Mouse (Mus musculus) left cerebral cortex, adult 2 months (tissue): Measurements from ENCODE around the gene Gm14124. TPM values are rescaled to one million over a fixed set of nuclear protein-coding genes. Genes with fewer than 3 reads are reported as not detected.
"Not testable (repeated sequence)": the region's sequence is repeated elsewhere in the genome, so short reads cannot be mapped to it uniquely, and the experiment has no call there.

Source experiments
- DNase-seq, 2 experiments: peaks; one replicate each; pipeline ENCODE4 v3.0.0; 2021 to 2022; ENCODE audit warnings: low spot score in 2 of 2, mixed read lengths in 1 of 2; ENCODE audit errors: extremely low spot score in 1 of 2
- H3K27ac ChIP-seq: fragments of 200-600 bp; 2 replicates; pipeline ENCODE4 v1.8.1; 2022
- H3K4me3 ChIP-seq: fragments of 200-600 bp; 2 replicates; pipeline ENCODE4 v1.8.1; 2022
- CTCF ChIP-seq: fragments of 200-600 bp; IDR thresholded peaks from 2 replicates; pipeline ENCODE4 v1.8.1; 2022; ENCODE audit warnings: antibody characterized with exemption, mild to moderate bottlenecking, moderate library complexity
- intact Hi-C: fragments of 180-260 bp; cut with DNase I; formaldehyde crosslinking; loops from one replicate; pipeline ENCODE4 v1.15.1; 2025
- long read RNA-seq, 2 experiments: library from polyadenylated mRNA; stranded (forward); transcript quantifications; one replicate each; pipeline ENCODE4 v2.0.0; 2021; ENCODE audit warnings: borderline mapping rate in 2 of 2
- total RNA-seq, 2 experiments: library from RNA; stranded (reverse); gene quantifications; 2 replicates each; pipeline ENCODE4 v1.2.3; 2021

The Gm14124 gene
- total RNA-seq, result under 1 TPM; 0.32 to 0.37 TPM
- long read RNA-seq, experiment 1, result 0 reads
- long read RNA-seq, experiment 2, result 0 reads

DNA sequence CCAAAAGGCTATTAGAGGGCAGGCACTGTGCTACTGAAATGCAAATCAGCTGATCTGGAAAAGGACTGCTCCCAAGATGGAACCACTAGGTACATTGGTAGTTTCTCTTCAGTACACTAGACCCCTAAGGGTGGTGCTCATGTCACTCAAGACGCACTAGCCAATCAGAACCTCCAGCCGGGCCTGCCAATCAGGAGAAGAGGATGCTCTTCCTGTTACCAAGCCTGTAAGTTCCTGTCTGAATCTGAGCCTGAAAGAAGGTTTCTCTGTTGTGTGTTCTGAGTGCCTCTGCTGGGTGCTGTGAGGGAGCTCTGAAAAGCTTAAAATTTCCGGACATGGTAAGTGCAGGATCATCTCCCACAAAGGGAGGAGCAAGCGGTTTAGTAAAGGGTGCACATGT lies at the start of gene Gm14124:
Gene Gm14124 (plus strand): TSS at position 227 of the 400 bp plus-strand sequence.
- DNase-seq, intact Hi-C loops: not testable (repeated sequence)

DNA sequence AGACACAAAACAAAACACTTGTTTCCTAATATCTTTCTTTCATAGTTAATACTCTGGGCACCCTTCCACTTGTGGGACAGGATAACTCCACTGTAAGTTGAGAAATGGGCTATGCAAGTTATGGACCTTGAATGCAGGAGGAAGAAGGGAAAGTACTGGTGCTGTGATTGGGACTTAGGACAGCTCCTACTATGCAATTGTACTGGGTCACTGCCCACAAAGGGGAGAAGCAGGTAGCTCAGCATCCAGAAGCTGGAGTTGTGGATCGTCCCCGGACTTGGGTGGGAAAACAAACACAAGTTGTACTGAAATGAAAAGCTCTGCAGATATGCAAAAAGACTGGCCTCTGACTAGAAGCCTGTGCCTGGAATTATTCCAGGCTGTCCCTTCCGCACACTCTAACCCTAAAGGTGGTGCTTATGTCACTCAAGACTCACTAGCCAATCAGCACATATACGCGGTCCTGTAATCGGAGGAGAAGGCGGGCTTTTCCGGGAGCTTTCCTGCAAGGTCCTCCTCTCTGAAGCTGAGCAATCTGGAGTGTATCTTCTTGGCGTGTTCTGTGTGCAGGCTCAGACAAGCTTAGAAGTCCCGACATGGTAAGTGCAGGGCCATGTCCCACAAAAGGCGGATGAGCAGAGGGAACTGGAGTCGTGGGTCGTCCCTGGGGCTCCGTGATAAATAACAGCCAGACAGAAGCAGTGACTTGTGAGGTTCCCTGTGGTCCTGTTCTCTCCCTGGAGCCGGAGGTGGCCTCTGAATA lies 39.5 kb upstream of the Gm14124 start, which contains the start of gene Zfp937:
Gene Zfp937 (plus strand): TSS at position 474 of the 763 bp plus-strand sequence.
- H3K4me3 ChIP-seq, result peak within 1 kb of the TSS; percentile 47
- not testable (repeated sequence) for H3K27ac ChIP-seq
- intact Hi-C loops, result loop anchor here (5.0 kb wide), 1 partner anchor 235 kb away; the partner anchor contains the start of gene Zfp442
- DNase-seq, result peak; percentile 76 to 78

More for the DNA sequence above, at the start of gene Gm14124:
- not testable (repeated sequence) for H3K27ac ChIP-seq, H3K4me3 ChIP-seq

- DNase-seq, H3K27ac ChIP-seq: not testable (repeated sequence)
- H3K4me3 ChIP-seq, result peak overlapping the region; percentile 47
- intact Hi-C loops, result loop anchor here (5.0 kb wide), 1 partner anchor 234 kb away; the partner anchor contains the start of gene Zfp442
Measured at GRCm38 (mm10) chr2:150218363-150218725, 39.0 kb upstream of the Gm14124 start.

GRCm38 (mm10) chr2:150223263-150223662 lies 34.1 kb upstream of the Gm14124 start:
- H3K4me3 ChIP-seq, DNase-seq, intact Hi-C loops, H3K27ac ChIP-seq: not testable (repeated sequence)

DNA sequence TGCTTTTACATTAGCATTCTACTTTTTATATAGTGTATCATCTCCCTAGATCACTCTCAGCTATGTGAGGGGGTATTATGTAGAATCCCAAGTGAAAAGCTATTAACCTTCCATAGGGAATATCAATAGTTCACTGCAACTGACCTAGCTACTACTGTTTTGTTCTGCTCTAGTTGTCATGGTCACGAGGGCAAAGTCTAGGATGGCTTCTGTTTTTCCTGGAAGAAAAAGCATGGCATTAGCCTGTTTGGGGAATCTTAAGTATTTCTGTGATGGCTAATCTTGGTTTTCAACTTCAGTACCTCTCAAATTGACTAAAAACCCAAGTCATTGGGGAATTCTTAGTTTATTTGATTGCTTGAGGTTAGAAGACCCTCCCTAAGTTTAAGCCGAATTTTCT lies 14.1 kb upstream of the Gm14124 start:
- Histone ChIP-seq H3K4me3 (no peak overlapping the region), H3K27ac (no peak overlapping the region)
- TF ChIP-seq CTCF, result no peak
- no peak for DNase-seq
- intact Hi-C loops, result loop anchor here (10.0 kb wide), 1 partner anchor 82 kb away; the partner anchor contains the start of gene Gm10130

DNA sequence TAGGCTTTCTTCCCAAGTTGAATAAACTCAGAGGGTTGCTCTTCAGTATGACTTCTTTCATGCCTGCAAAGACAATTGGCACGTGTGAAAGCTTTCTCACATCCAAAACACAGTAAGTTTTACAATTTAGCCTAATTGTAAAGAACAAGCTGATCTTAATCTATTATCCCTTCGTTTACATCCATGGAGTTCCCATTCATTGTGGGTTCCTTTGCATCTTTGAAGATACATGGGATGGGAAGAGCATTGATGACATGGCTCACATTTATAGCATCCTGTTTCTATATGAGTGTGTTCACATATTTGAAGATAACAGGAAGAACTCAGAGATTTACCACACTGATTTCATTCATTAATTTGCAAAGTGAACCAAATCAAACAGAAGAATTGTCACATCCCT lies 1.8 kb upstream of the Gm14124 start, which contains the start of gene Gm21994:
Gene Gm21994 (minus strand): TSS at position 101 of the 400 bp plus-strand sequence.
- H3K27ac ChIP-seq, H3K4me3 ChIP-seq, intact Hi-C loops, DNase-seq: not testable (repeated sequence)

DNA sequence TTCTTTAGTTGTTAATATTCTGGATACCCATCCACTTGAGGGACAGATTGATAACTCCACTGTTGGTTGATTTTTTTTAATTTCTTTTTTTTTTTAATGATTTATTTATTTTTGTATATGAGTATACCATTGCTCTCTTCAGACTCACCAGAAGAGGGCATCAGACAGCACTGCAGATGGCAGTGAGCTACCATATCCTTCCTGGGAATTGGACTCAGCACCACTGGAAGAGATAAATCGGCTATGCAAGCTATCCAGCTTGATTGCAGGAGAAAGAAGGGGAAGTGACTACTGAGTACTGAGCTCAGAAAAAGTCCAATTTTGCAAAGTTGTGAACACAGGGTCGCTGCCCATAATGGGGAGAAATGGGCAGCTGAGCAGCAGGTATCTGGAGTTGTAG lies 456 bp upstream of the Gm14124 start:
- DNase-seq, intact Hi-C loops, H3K27ac ChIP-seq, H3K4me3 ChIP-seq: not testable (repeated sequence)

- TF ChIP-seq CTCF, result no peak
- DNase-seq, result no peak
- Histone ChIP-seq H3K27ac (no peak overlapping the region), H3K4me3 (no peak overlapping the region)
- intact Hi-C loops, result no loop called here
Measured at GRCm38 (mm10) chr2:150293669-150294068, 36.4 kb downstream of the Gm14124 start.

DNA sequence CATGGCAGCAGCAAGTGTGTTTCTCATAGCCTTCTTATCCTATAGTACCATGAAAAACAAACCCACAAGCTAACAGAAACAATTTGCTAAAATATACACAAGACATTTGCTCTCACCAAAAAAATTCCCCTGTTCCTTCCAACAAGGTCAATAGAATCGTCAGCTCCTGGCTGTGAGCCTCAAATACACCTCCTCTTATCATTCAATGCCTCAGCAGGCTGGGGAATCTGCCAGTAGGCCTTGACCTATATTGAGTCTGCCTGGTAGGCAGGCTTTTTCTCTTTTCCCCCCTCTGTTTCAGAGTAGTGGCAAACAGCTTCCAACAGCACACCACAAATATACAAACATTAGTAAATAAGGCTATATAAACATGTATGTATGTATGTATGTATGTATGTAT lies 41.8 kb downstream of the Gm14124 start:
- Histone ChIP-seq H3K27ac (no peak overlapping the region), H3K4me3 (no peak overlapping the region)
- no peak for TF ChIP-seq CTCF
- intact Hi-C loops, result no loop called here
- DNase-seq, result no peak

DNA sequence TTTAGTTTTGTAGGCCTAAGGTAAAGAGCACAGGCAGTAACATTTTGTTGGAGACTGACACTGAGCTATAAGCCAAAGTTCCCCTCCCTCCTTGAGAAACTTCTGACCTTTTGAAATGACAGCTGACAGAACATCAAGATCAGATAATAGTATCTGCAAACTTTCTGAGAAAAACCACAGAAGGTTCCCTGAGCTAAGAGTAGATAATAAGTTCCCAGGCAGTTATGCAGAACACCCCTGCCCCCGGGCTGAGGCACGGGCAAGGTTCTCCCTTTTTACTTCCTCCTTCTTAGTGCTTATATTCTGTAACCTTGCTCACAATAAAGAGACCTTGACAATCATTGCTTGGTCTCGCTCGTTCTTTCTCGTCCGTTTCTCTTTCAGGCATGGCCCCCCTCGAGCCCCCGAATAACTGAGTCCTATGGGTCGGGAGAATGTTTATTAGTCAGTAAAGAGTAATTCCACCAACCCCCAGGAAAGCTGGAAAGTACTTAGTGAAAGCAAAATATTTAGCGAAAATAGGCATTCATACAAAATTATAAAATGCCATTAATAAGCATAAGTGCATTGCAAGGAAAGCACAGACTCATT lies 50.0 kb downstream of the Gm14124 start:
- TF ChIP-seq CTCF, result no peak
- Histone ChIP-seq H3K4me3 (no peak overlapping the region), H3K27ac (no peak overlapping the region)
- DNase-seq, result no peak
- intact Hi-C loops, result no loop called here

DNA sequence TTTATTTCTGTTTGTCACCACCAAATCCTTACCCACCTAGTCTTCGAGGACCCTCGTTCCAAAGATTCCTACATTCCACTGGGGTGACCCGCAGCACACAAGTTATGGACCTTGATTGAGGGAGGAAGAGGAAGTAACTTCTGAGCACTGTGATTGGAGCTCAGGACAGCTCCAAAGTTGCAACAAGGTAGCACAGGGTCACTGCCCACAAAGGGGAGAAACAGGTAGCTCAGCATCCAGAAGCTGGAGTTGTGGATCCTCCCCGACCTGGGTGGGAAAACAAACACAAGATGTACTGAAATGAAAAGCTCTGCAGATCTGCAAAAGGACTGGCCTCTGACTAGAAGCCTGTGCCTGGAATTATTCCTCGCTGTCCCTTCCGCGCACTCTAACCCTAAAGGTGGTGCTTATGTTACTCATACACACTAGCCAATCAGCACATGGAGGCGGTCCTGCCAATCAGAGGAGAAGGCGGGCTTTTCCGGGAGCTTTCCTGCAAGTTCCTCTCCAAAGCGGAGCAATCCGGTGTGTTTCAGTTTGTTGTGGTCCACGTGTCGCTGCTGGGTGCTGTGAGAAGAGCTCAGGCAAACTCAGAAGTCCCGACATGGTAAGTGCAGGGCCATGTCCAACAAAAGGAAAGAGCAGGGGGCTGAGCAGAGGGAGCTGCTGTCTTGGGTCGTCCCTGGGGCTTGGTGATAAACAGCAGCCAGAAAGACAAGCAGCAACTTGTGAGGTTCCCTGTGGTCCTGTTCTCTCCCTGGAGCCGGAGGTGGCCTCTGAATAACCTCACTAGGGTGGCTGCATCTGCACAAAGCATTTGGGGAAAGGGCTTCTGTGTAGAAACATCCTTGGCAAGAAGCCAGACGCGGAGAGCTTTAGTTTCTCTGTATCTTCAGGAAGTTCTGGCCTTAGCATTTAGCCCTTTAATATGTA lies 53.9 kb downstream of the Gm14124 start:
- DNase-seq, result peak; percentile 84 to 87
- peak overlapping the region; percentile 62 for H3K4me3 ChIP-seq
- intact Hi-C loops, result loop anchor here (2.0 kb wide), 1 partner anchor 52 kb away; the partner anchor contains the start of gene 3300002I08Rik
- H3K27ac ChIP-seq, result not testable (repeated sequence)

DNA sequence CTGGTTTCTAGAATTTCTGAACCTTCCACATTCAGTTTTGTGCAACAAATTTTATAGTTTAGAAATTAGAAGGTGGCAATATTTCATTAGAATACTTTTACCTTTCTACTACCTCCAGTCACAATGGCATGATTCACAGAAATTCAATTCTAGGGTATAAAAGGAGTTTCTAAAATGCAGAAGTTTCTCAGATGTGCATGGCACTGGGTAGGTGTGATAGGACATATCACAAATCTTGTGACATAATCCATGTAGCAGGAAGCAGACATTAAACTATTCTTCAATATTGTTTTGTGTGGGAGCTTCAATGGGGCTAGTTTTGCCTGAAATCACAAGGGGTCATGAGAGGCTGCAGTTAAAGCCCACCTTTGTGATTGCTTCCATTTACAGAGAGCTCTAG lies 58.8 kb downstream of the Gm14124 start:
- intact Hi-C loops, result no loop called here
- no peak for DNase-seq
- H3K4me3 ChIP-seq, result no peak overlapping the region
- no peak for TF ChIP-seq CTCF
- no peak overlapping the region for H3K27ac ChIP-seq
